Mouse (Mus musculus): ENCODE data around the gene Vwc2l. TPM values are rescaled to one million over a fixed set of nuclear protein-coding genes. Genes with fewer than 3 reads are reported as not detected.

The Vwc2l gene
- polyA plus RNA-seq, 1 experiment from 2014 or later = 0.62 TPM

DNA sequence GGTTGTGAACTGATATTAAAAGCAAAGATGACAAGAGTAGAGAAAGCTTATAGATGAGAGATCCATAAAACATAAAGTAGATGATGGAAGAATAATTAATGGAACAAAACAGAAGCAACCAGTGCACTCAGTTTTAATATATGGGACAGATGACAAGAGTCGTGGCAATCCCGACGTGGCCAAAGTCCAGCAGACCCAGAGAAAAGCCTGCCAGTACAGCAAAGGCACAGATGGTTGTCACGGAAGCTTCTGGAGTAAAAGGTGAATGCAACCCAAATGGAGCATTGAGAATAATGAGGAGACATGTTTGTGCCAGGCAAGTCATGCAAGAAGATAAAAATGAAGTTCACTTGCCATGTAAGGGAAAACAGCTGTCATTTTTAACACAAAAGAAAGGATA lies 207.5 kb downstream of the Vwc2l start:
- 98% methylated on average over 4 of the region's 4 CpGs for WGBS
- no peak overlapping the region for H3K27ac ChIP-seq (replicated peaks)

More for the DNA sequence above, 207.5 kb downstream of the Vwc2l start:
- Histone ChIP-seq H3K4me1 (no peaks in the 10 kb centered on the region), H3K4me3 (no peak overlapping the region), H3K36me3 (no peaks in the 10 kb centered on the region), H3K9me3 (replicated peaks) (no peaks in the 10 kb centered on the region), H3K27me3 (ENCODE audit: low read depth, poor library complexity, severe bottlenecking) (no peaks in the 10 kb centered on the region)
- no peak for DNase-seq (ENCODE audit: low spot score)

Measured in midbrain, embryonic 10.5 days (tissue).